Mouse (Mus musculus) effector memory CD4-positive, alpha-beta T cell, adult 5 months (primary cell): ENCODE measurements around the gene Gfm2. TPM values are rescaled to one million over a fixed set of nuclear protein-coding genes. Genes with fewer than 3 reads are reported as not detected.

Experiments used
- polyA plus RNA-seq: library from polyadenylated mRNA; unstranded; fragments of 100-300 nt; shearing (Covaris generic); gene quantifications from one replicate; pipeline ENCODE4 v1.2.1, GENCODE M21; 2017

Gene Gfm2
- polyA plus RNA-seq: 26.2 TPM

GRCm38 (mm10) chr13:97137466-97138400 is at the start of gene Gfm2, which contains the start of gene Nsa2:
TSS of gene Gfm2 (plus strand) at chr13:97137937.
TSS of gene Nsa2 (minus strand) at chr13:97137937.

DNA sequence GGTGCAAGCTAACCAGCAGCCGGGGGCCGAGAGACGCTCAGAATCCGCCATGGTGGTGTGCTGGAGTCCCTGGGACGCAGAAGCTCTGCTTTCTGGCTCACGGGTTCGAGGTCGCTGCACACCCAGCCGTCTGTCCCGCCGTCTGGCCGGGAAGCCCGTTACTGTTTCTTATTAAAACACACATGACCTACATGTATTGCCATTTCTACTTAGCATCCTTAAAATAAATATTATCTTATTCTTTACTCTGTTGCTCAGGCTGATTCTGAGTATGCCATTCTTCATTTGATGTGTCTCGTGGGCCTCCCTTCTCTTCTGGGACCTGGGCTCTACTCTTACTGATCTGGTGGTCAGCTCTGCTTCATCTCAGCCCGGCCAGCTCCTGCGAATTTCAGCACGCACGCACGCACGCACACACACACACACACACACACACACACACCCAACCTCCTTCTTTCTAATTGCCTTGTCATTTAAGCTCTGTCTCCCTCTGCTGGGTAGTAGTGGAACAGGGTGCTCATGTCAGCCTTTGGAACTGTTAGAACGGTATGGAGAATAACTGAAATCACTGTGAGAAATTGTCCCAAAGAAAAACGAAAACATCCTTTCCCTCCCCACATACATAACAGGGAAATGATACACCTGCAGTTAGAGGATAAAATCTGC is 38.4 kb upstream of the Gfm2 start, which contains the start of gene Gm6169:
Gene Gm6169, minus strand, starts transcription at position 51 of the 666 bp plus-strand sequence.

GRCm38 (mm10) chr13:97197932-97198562 is 60.3 kb downstream of the Gfm2 start, which contains the start of gene Hexb:
TSS of gene Hexb (minus strand) at chr13:97198357.

Other genes with a start within 250 kb of the Gfm2 start
- gene Gcnt4, start 213.2 kb upstream of the Gfm2 start, polyA plus RNA-seq: not detected
- not detected for gene 1700029F12Rik, start 103.6 kb upstream of the Gfm2 start, polyA plus RNA-seq
- 0.12 TPM for gene Fam169a, start 70.7 kb upstream of the Gfm2 start, polyA plus RNA-seq
- not detected for gene Gm6169, start 38.7 kb upstream of the Gfm2 start, polyA plus RNA-seq
- 80.1 TPM for gene Nsa2, start within 50 bp of the Gfm2 start, polyA plus RNA-seq
- gene Hexb, start 60.4 kb downstream of the Gfm2 start, polyA plus RNA-seq: 50.8 TPM
- 1.2 TPM for gene Enc1, start 103.2 kb downstream of the Gfm2 start, polyA plus RNA-seq